Mouse (Mus musculus) kidney, adult 2 months (tissue): ENCODE measurements around the gene Brap.
A peak's percentile ranks its signal among the peaks of the same experiment; 100 is the strongest.

Experiments used
- CTCF ChIP-seq: fragments of 200-500 bp; conservative IDR thresholded peaks from 2 replicates; pipeline ENCODE4 v1.5.1; 2011; ENCODE audit warnings: low read depth, mild to moderate bottlenecking, control low read depth, low read length, moderate library complexity, mixed read lengths; ENCODE audit not compliant: insufficient read depth, insufficient read length
- POLR2A ChIP-seq: fragments of 200-500 bp; IDR thresholded peaks from one replicate; pipeline ENCODE4 v1.6.1; 2011; ENCODE audit warnings: low read depth, low read length, control low read depth

DNA sequence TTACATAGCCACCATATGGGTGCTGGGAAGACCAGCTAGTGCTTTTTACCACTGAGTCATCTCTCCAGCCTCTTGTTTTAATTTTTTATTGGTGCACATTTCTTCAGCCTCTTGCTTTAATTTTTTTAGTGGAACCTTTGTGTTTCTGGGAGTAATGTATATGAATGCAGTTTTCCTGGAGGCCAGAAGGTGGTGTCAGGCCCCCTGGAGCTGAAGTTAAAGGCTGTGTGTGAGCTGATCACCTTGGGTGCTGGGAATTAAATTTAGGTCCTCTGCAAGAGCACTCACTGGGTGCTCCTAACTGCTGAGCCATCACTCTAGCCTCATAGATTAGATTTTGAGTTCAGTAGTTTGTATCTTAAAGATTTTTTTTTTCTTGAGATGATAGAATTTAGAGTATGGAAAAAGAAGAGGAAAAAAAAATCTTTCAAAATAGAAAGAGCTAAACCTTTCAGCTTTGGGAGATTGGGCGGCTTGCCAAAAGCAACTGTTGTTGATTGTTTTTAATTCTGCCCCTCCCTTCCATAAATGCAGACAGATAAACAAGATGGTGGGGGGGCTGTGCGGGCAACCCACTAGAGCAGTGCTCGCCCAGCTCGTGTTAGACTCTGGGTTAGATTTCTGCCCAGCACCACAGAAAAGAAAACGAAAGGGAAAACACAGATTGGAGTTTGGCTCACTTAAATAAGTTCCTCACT is 60.7 kb downstream of the Brap start:
- peak; percentile 31; the same call in 1 of the 2 replicates for TF ChIP-seq CTCF
- no peak for TF ChIP-seq POLR2A
